Mouse (Mus musculus) embryonic facial prominence, embryonic 10.5 days (tissue): Measurements from ENCODE around the gene Ndst2. TPM values are rescaled to one million over a fixed set of nuclear protein-coding genes. Genes with fewer than 3 reads are reported as not detected.

Source experiments
- microRNA-seq: library from miRNA; unstranded; fragments of <30 nt; microRNA quantifications from one replicate; pipeline ENCODE4, GENCODE M21; 2017
- polyA plus RNA-seq: library from polyadenylated mRNA; unstranded; fragments of >200 nt; fragmentation: Nextera tagmentation; extraction: Ambion mirVana; gene quantifications from 2 replicates; pipeline ENCODE4 v1.2.1, GENCODE M21; 2016

The Ndst2 gene
- polyA plus RNA-seq, 1 experiment from 2014 or later: 24.4 TPM

Small RNAs within 50 kb of the gene (microRNA-seq; reads per million reads assigned to microRNA genes)
- 1.5 reads per million for gene Mir6946

Other genes starting within 250 kb of the Ndst2 start
- 0.67 and 1.3 TPM in 2 replicates for gene Mss51, start 237.7 kb downstream of the Ndst2 start, polyA plus RNA-seq
- 43.4 and 46.3 TPM in 2 replicates for gene Ppp3cb, start 188.0 kb downstream of the Ndst2 start, polyA plus RNA-seq
- gene Usp54, start 93.5 kb downstream of the Ndst2 start, polyA plus RNA-seq: 13.4 and 15.2 TPM in 2 replicates
- 0.26 and 0.71 TPM in 2 replicates for gene Myoz1, start 78.0 kb downstream of the Ndst2 start, polyA plus RNA-seq
- 0.50 and 0.54 TPM in 2 replicates for gene Synpo2l, start 66.2 kb downstream of the Ndst2 start, polyA plus RNA-seq
- 117 and 120 TPM in 2 replicates for gene Sec24c, start 60.3 kb downstream of the Ndst2 start, polyA plus RNA-seq
- 20.2 and 20.9 TPM in 2 replicates for gene Fut11, start 39.6 kb downstream of the Ndst2 start, polyA plus RNA-seq
- gene Chchd1, start 31.6 kb downstream of the Ndst2 start, polyA plus RNA-seq: 253 and 263 TPM in 2 replicates
- gene Zswim8, start 27.0 kb downstream of the Ndst2 start, polyA plus RNA-seq: 34.2 and 36.3 TPM in 2 replicates
- gene Camk2g, start 59.5 kb upstream of the Ndst2 start, polyA plus RNA-seq: 43.9 and 50.6 TPM in 2 replicates
- gene Plau, start 102.1 kb upstream of the Ndst2 start, polyA plus RNA-seq: 0.67 and 1.0 TPM in 2 replicates
- gene Vcl, start 194.8 kb upstream of the Ndst2 start, polyA plus RNA-seq: 36.4 and 37.9 TPM in 2 replicates